Mouse (Mus musculus) ES-E14 (cell line): ENCODE measurements at regions not wholly inside any gene's neighbourhood (a gene's known extent, or its start where the extent isn't known, plus 50 kb on each side); places are given as distances from the start of the nearest gene placed in this dataset.

Source experiments
- CHD2 ChIP-seq: IDR thresholded peaks from 2 replicates; pipeline ENCODE4 v1.6.1; 2014; ENCODE audit warnings: mild to moderate bottlenecking, low read depth, low read length, inconsistent platforms
- HCFC1 ChIP-seq: IDR thresholded peaks from 2 replicates; pipeline ENCODE4 v1.6.1; 2012; ENCODE audit warnings: low read length, inconsistent platforms, borderline replicate concordance; ENCODE audit not compliant: insufficient read depth
- MAFK ChIP-seq: IDR thresholded peaks from 2 replicates; pipeline ENCODE4 v1.6.1; 2014; ENCODE audit warnings: mild to moderate bottlenecking, low read depth, low read length, inconsistent platforms; ENCODE audit not compliant: insufficient read depth
- ZC3H11A ChIP-seq: IDR thresholded peaks from 2 replicates; pipeline ENCODE4 v1.6.1; 2012; ENCODE audit warnings: low read depth, mild to moderate bottlenecking, inconsistent platforms, low read length, borderline replicate concordance
- ZNF384 ChIP-seq: IDR thresholded peaks from 2 replicates; pipeline ENCODE4 v1.6.1; 2012; ENCODE audit warnings: low read depth, low read length, inconsistent platforms

GRCm38 (mm10) chrX:62176011-62176410 is 107.3 kb upstream of the 4933402E13Rik start:
- TF ChIP-seq CHD2 (no peak), ZNF384 (no peak), MAFK (no peak), ZC3H11A (no peak), HCFC1 (no peak)
